Mouse (Mus musculus): Measurements from ENCODE around the gene Edaradd.

DNA sequence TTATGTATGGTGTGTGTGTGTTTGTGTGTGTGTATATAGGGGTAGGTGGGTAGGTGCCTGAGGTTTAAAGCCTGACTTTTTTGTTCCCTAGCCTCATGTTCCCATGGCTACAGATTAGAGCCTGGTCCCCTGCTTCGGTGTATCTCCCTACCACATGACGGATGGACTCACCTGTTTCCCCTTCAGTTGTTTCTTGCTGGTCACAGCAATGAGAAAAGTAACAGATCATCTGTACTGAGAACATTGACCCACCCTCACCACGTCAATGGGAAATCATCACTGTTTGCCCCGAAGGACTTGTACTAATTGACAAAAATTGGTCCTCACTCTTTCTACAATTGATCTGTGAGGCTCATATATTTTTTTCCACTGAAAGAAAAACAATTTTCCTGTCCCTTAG lies 42.0 kb upstream of the Edaradd start:
- TF ChIP-seq CTCF (IDR thresholded peaks at IDR 0.05; ENCODE audit: low read depth, low read length): no peak
- TF ChIP-seq POLR2A (IDR thresholded peaks at IDR 0.05; ENCODE audit: insufficient read depth, low read length): no peak

All from ES-Bruce4 (cell line).